Mouse (Mus musculus) forebrain, postnatal 0 days (tissue): ENCODE measurements around the gene Ppp1r3f. TPM values are rescaled to one million over a fixed set of nuclear protein-coding genes. Genes with fewer than 3 reads are reported as not detected.

ENCODE experiments used
- ATAC-seq: fragments of 200-750 bp; cut with Nextera tagmentation; 2 replicates; pipeline ENCODE4 v1.8.0; 2017; ENCODE audit warnings: mild to moderate bottlenecking, moderate library complexity
- DNase-seq: peaks from one replicate; pipeline ENCODE4 v3.0.0-alpha.2; 2015
- H3K27ac ChIP-seq: fragments of 300-500 bp; sonication (generic); 2 replicates; pipeline ENCODE4 v1.5.1; 2014; ENCODE audit warnings: low read depth, mild to moderate bottlenecking, antibody characterized with exemption, low read length, moderate library complexity, mixed read lengths
- H3K27me3 ChIP-seq: fragments of 300-500 bp; sonication (generic); 2 replicates; pipeline ENCODE4 v1.6.1; 2014; ENCODE audit warnings: mild to moderate bottlenecking, low read length, mixed read lengths; ENCODE audit not compliant: insufficient read depth
- H3K36me3 ChIP-seq: fragments of 300-500 bp; sonication (generic); 2 replicates; pipeline ENCODE4 v1.6.1; 2014; ENCODE audit warnings: mild to moderate bottlenecking, moderate library complexity; ENCODE audit not compliant: insufficient read depth
- H3K4me1 ChIP-seq: fragments of 300-500 bp; sonication (generic); 2 replicates; pipeline ENCODE4 v1.6.1; 2014; ENCODE audit warnings: antibody characterized with exemption; ENCODE audit not compliant: insufficient read depth
- H3K4me2 ChIP-seq: fragments of 300-500 bp; sonication (generic); 2 replicates; pipeline ENCODE4 v1.6.1; 2014; ENCODE audit warnings: low read depth, mild to moderate bottlenecking, moderate library complexity
- H3K4me3 ChIP-seq: fragments of 300-500 bp; sonication (generic); 2 replicates; pipeline ENCODE4 v1.5.1; 2014; ENCODE audit warnings: low read depth, low read length, mixed read lengths
- H3K9ac ChIP-seq: fragments of 300-500 bp; sonication (generic); 2 replicates; pipeline ENCODE4 v1.6.1; 2014; ENCODE audit warnings: mild to moderate bottlenecking
- H3K9me3 ChIP-seq: fragments of 300-500 bp; sonication (generic); 2 replicates; pipeline ENCODE4 v1.6.1; 2016; ENCODE audit warnings: low read length
- CTCF ChIP-seq: sonication (generic); IDR thresholded peaks from 2 replicates; pipeline ENCODE4 v1.5.1; 2016; ENCODE audit warnings: antibody characterized with exemption, control low read depth, low read depth
- WGBS: fragments of 180-500 bp; shearing (Covaris S2); extraction: QIAGEN DNeasy Blood & Tissue Kit; methylation state at CpG from one replicate; pipeline ENCODE4 v1.1.7; 2014; 5-methylcytosine and 5-hydroxymethylcytosine counted together
- polyA plus RNA-seq: library from polyadenylated mRNA; unstranded; fragments of >200 nt; fragmentation: Nextera tagmentation; extraction: Ambion mirVana; gene quantifications from 2 replicates; pipeline ENCODE4 v1.2.1, GENCODE M21; 2015
- total RNA-seq: library from RNA; depleted of rRNA; stranded (reverse); fragments of >200 nt; gene quantifications from 2 replicates; pipeline ENCODE4 v1.2.3, GENCODE M21; 2014

Gene Ppp1r3f
- total and polyA plus RNA-seq, 2 experiments from 2014 or later = 7.3 to 23.7 TPM

DNA sequence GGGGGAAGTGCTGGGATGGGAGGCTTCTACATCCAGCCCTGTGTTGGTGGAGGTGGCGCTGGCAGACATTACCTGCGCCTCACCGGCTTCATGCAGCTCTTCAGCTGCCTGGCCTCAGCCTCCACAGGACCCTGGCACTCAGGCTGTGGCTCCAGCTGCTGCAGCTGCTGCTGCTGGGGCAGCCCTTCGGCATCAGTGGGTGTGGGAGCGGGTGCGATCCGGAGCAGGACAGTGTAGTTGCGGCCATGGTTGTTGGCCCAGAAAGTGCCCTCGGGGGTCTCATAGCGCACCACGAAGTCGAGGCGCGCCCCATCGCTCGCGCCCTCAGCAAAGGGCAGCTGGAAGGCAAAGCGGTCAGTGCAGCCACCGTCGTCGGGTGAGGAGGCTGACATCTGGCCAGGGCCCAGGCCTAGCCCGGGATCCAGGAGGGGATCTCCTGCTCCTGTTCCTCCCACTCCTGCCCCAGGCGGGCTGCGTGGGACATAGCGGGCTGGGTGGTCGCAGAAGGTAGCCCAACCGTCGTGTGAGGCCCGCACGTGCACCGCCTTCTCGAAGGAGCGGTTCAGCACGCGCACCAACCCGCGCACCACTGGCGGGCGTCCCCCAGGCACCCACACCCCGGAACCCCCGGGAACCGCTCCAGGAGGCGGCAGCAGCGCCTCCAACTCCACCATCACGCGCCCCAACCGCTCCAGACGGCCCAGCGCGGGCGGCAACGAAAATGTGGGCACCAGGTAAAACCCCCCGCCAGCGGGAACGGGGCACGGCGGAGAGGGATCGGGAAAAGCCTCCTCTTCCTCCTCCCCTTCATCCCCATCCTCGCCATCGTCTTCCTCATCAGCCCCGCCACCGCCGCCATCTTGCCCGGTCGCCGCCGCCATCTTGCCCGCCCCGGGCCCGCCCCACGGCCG lies 652 bp downstream of the Ppp1r3f start, which contains the start of gene Foxp3:
Gene Foxp3, plus strand, starts transcription at position 469 of the 911 bp plus-strand sequence.
- H3K9ac ChIP-seq = peak within 1 kb of the TSS; percentile 73
- H3K27ac ChIP-seq = peak within 1 kb of the TSS; percentile 91
- no peaks in the 10 kb centered on the region for H3K36me3 ChIP-seq
- WGBS = 44% methylated on average over 72 of the region's 72 CpGs
- H3K9me3 ChIP-seq = no peaks in the 10 kb centered on the region
- no peaks in the 10 kb centered on the region for H3K27me3 ChIP-seq
- peak within 1 kb of the TSS; percentile 58 for H3K4me2 ChIP-seq
- peak; percentile 61; the same call in 1 of the 2 replicates for ATAC-seq
- no peak for TF ChIP-seq CTCF
- peak; percentile 31 for DNase-seq
- no peaks in the 10 kb centered on the region; the same call in 1 of the 2 replicates for H3K4me1 ChIP-seq
- H3K4me3 ChIP-seq = peak within 1 kb of the TSS; percentile 54

- Histone ChIP-seq H3K4me2 (no peak overlapping the region), H3K9ac (no peak overlapping the region), H3K9me3 (no peaks in the 10 kb centered on the region), H3K4me1 (no peaks in the 10 kb centered on the region; the same call in 1 of the 2 replicates), H3K4me3 (no peak overlapping the region), H3K36me3 (no peaks in the 10 kb centered on the region), H3K27ac (no peak overlapping the region), H3K27me3 (no peaks in the 10 kb centered on the region)
- WGBS = 91% methylated on average over 10 of the region's 10 CpGs
- DNase-seq (no peak), ATAC-seq (no peak)
- TF ChIP-seq CTCF = no peak
Measured at GRCm38 (mm10) chrX:7572466-7572865, 1.6 kb downstream of the Ppp1r3f start.

GRCm38 (mm10) chrX:7571565-7572136 lies 2.4 kb downstream of the Ppp1r3f start:
- Histone ChIP-seq H3K9me3 (no peaks in the 10 kb centered on the region), H3K36me3 (no peaks in the 10 kb centered on the region), H3K27me3 (no peaks in the 10 kb centered on the region), H3K4me2 (no peak overlapping the region), H3K27ac (no peak overlapping the region), H3K4me1 (no peaks in the 10 kb centered on the region; the same call in 1 of the 2 replicates), H3K9ac (no peak overlapping the region), H3K4me3 (no peak overlapping the region)
- DNase-seq (no peak), ATAC-seq (no peak)
- TF ChIP-seq CTCF = no peak
- 93% methylated on average over 9 of the region's 9 CpGs for WGBS

DNA sequence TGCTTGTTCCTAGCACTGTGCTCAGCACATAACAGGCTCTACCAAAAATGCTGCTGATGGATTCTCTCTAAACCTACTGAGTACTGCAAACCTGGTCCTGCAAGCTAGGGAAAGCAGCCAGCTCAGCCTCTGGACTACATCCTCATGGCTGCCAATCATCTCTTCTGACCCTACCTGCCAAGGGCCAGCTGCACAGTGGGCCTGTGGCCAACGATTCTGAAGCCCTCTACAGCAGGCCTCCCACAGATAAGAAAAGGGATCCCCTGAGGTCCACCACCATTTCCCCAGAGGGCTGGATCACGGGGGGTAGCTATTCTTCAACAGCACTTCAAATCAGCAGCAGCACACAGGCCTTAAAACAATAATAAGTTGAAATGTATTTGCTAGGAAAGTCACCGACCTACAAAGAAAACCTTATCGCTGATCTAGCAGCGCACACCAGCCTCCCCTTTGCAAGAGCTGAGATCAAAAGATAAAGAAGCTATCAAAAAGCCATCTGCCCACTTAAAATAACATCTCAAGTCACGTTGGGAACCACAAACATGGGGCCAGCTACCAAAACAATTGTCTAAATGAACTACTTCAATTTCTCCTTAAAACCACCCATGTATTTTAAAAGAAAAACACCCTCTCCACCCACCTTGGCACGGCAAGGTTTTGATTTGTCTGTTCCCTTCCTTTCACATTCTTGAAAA lies 3.5 kb downstream of the Ppp1r3f start:
- H3K27me3 ChIP-seq = no peaks in the 10 kb centered on the region
- H3K9me3 ChIP-seq = no peaks in the 10 kb centered on the region
- H3K9ac ChIP-seq = no peak overlapping the region
- no peak overlapping the region for H3K4me3 ChIP-seq
- H3K36me3 ChIP-seq = no peaks in the 10 kb centered on the region
- 63% methylated on average over 7 of the region's 7 CpGs for WGBS
- DNase-seq (no peak), ATAC-seq (no peak)
- H3K4me2 ChIP-seq = no peak overlapping the region
- no peak overlapping the region for H3K27ac ChIP-seq
- H3K4me1 ChIP-seq = no peaks in the 10 kb centered on the region; the same call in 1 of the 2 replicates
- TF ChIP-seq CTCF = no peak

- Histone ChIP-seq H3K9ac (no peak overlapping the region), H3K4me3 (no peak overlapping the region), H3K4me2 (no peak overlapping the region), H3K9me3 (no peaks in the 10 kb centered on the region), H3K36me3 (no peaks in the 10 kb centered on the region), H3K4me1 (no peaks in the 10 kb centered on the region), H3K27ac (no peak overlapping the region), H3K27me3 (no peaks in the 10 kb centered on the region)
- whole genome bisulfite sequencing = 74% methylated on average over 9 of the region's 9 CpGs
- DNase-seq (no peak), ATAC-seq (no peak)
- no peak for TF ChIP-seq CTCF
Measured at GRCm38 (mm10) chrX:7567491-7567890, 6.6 kb downstream of the Ppp1r3f start.

DNA sequence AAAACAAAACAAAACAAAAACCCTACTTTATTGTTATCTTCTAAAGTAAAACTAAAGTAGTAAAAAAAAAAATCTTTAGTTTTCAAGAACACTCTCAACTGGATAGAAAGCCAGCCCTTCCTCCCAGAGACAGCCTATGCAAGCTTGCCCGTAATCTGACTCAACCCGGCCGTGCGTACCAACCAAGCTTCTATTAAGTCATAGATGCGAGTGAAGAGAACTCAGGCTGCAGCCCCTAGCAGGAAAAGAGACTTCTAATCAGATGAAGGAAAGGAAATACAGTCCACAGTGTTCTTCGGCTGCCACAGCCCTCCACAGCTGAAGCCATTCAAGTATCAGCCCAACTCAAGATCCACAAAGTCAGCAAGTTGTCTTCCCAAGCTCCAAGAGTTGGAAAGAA lies 7.7 kb downstream of the Ppp1r3f start:
- H3K9me3 ChIP-seq = no peaks in the 10 kb centered on the region
- 92% methylated on average over 6 of the region's 6 CpGs for WGBS
- no peak overlapping the region for H3K4me2 ChIP-seq
- DNase-seq = no peak
- TF ChIP-seq CTCF = no peak
- H3K9ac ChIP-seq = no peak overlapping the region
- H3K36me3 ChIP-seq = no peaks in the 10 kb centered on the region
- H3K4me3 ChIP-seq = no peak overlapping the region
- H3K4me1 ChIP-seq = no peaks in the 10 kb centered on the region
- no peak for ATAC-seq
- no peaks in the 10 kb centered on the region for H3K27me3 ChIP-seq
- H3K27ac ChIP-seq = no peak overlapping the region
